Comparison of ENCODE assay signal across 8 mouse cellular contexts in the genomic region with DNA sequence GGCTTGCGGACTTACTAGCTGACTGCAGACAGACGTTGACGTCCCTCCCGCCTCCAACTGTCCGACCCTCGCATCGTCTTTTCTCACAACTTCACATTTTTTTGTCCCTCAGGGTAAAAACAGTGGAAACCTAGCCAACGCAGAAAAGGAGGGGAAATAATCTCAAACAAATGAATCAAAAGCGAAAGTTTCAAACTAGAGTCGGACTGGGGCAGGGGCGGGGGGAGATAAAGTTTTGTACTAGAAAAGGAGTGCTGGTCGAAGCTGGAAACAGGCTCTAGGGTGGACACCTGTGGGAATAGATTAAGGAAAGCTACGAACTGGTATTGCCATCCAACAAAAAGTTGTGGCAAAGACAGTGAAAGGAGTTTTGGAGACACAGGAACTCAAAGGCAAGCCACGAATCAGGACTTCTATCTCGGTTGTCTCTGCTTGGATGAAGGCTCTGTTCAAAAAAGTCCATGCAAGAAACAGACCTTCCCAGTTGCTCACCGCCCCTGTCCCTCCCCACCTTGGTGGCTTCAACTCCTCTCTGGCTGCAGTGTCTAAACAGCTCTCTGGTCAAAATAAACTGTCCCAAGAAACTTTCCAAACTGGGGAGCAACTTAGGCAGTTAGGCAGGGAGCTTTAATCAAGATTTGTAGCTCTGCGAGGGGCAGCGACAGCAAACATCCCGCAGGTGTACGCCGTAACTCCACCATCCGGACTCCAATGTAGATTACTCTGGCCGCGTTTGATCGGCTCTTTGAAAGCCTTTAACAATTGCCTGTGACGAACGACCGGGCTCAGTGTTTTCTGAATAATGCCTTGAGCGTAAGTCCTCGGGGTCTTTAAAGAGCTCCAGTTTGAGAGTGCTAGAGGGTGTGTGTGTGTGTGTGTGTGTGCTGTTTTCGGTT. TPM values are rescaled to one million over a fixed set of nuclear protein-coding genes. Genes with fewer than 3 reads are reported as not detected.
DNase-seq lines count a peak whose midpoint lies in the region; ATAC-seq and TF ChIP-seq lines count a peak whose summit lies in the region.

No protein-coding gene starts in this region.

- no peaks in the 10 kb centered on the region for H3K36me3 ChIP-seq in lung, postnatal 0 days (ENCODE audit: insufficient read depth, low read length)
- H3K36me3 ChIP-seq in forebrain, embryonic 12.5 days (replicated peaks), result no peaks in the 10 kb centered on the region
- H3K36me3 ChIP-seq in limb, embryonic 15.5 days, result no peaks in the 10 kb centered on the region
- H3K36me3 ChIP-seq in stomach, embryonic 16.5 days (ENCODE audit: control insufficient read depth, insufficient read depth, low read length), result no peaks in the 10 kb centered on the region

- H3K4me3 ChIP-seq in lung, postnatal 0 days (ENCODE audit: low read depth, low read length), result peak overlapping the region; percentile 45
- H3K4me3 ChIP-seq in forebrain, embryonic 12.5 days (replicated peaks), result peak overlapping the region; percentile 38
- peak overlapping the region; percentile 34 for H3K4me3 ChIP-seq in limb, embryonic 15.5 days
- H3K4me3 ChIP-seq in stomach, embryonic 16.5 days (replicated peaks; ENCODE audit: low read length), result peak overlapping the region; percentile 46

- 2% methylated on average over 31 of the region's 31 CpGs for WGBS in lung, postnatal 0 days
- under 1% methylated on average over 31 of the region's 31 CpGs for WGBS in forebrain, embryonic 12.5 days
- WGBS in limb, embryonic 15.5 days, result under 1% methylated on average over 31 of the region's 31 CpGs
- 1% methylated on average over 31 of the region's 31 CpGs for WGBS in stomach, embryonic 16.5 days

- H3K27ac ChIP-seq in lung, postnatal 0 days (ENCODE audit: low read length), result no peak overlapping the region
- peak overlapping the region; percentile 96 for H3K27ac ChIP-seq in forebrain, embryonic 12.5 days
- H3K27ac ChIP-seq in limb, embryonic 15.5 days, result no peak overlapping the region
- H3K27ac ChIP-seq in stomach, embryonic 16.5 days (ENCODE audit: low read length), result peak overlapping the region; percentile 85

- no peak for TF ChIP-seq EP300 in lung, postnatal 0 days (IDR thresholded peaks at IDR 0.05)

- H3K27me3 ChIP-seq in lung, postnatal 0 days (replicated peaks; ENCODE audit: insufficient read depth, low read length), result peaks cover 89% of the 10 kb centered on the region
- H3K27me3 ChIP-seq in forebrain, embryonic 12.5 days, result peaks cover 10% of the 10 kb centered on the region
- peaks cover 95% of the 10 kb centered on the region for H3K27me3 ChIP-seq in limb, embryonic 15.5 days
- H3K27me3 ChIP-seq in stomach, embryonic 16.5 days (ENCODE audit: control insufficient read depth, insufficient read depth, low read length), result peaks cover 60% of the 10 kb centered on the region

- no peak for DNase-seq in lung, postnatal 0 days (ENCODE audit: low spot score)
- no peak for DNase-seq in lung, postnatal 4 days
- no peak for DNase-seq in thymus, postnatal 14 days
- no peak for DNase-seq in natural killer cell, adult 2 months (ENCODE audit: low spot score in 2 of 2)
- no peak for DNase-seq in gastrocnemius, adult 18-20 months (ENCODE audit: low spot score)

- no peak overlapping the region for H3K9ac ChIP-seq in lung, postnatal 0 days (replicated peaks; ENCODE audit: low read depth)
- H3K9ac ChIP-seq in forebrain, embryonic 12.5 days, result peak overlapping the region; percentile 77
- H3K9ac ChIP-seq in limb, embryonic 15.5 days, result no peak overlapping the region
- H3K9ac ChIP-seq in stomach, embryonic 16.5 days (ENCODE audit: low read length), result peak overlapping the region; percentile 57

- H3K4me2 ChIP-seq in lung, postnatal 0 days (replicated peaks; ENCODE audit: low read depth, low read length), result peak overlapping the region; percentile 69
- H3K4me2 ChIP-seq in forebrain, embryonic 12.5 days, result peak overlapping the region; percentile 67
- peak overlapping the region; percentile 49 for H3K4me2 ChIP-seq in limb, embryonic 15.5 days
- H3K4me2 ChIP-seq in stomach, embryonic 16.5 days (ENCODE audit: low read depth, low read length), result peak overlapping the region; percentile 56

- TF ChIP-seq CTCF in lung, postnatal 0 days (IDR thresholded peaks at IDR 0.05), result no peak

- peaks cover 6% of the 10 kb centered on the region; the same call in 1 of the 2 replicates for H3K4me1 ChIP-seq in lung, postnatal 0 days (ENCODE audit: insufficient read depth, low read depth, low read length)
- H3K4me1 ChIP-seq in forebrain, embryonic 12.5 days, result peaks cover 93% of the 10 kb centered on the region
- H3K4me1 ChIP-seq in limb, embryonic 15.5 days, result peaks cover 16% of the 10 kb centered on the region
- peaks cover 2% of the 10 kb centered on the region; the same call in 1 of the 2 replicates for H3K4me1 ChIP-seq in stomach, embryonic 16.5 days (ENCODE audit: control insufficient read depth, insufficient read depth, low read length)

- ATAC-seq in lung, postnatal 0 days, result no peak
- no peak for ATAC-seq in forebrain, embryonic 12.5 days (ENCODE audit: low FRiP score)
- ATAC-seq in limb, embryonic 15.5 days (ENCODE audit: insufficient number of reproducible peaks, low FRiP score, low TSS enrichment, low read depth), result no peak
- ATAC-seq in stomach, embryonic 16.5 days (ENCODE audit: insufficient read depth, low FRiP score), result no peak

- no peaks in the 10 kb centered on the region for H3K9me3 ChIP-seq in lung, postnatal 0 days (ENCODE audit: low read length)
- H3K9me3 ChIP-seq in forebrain, embryonic 12.5 days, result no peaks in the 10 kb centered on the region
- H3K9me3 ChIP-seq in limb, embryonic 15.5 days, result no peaks in the 10 kb centered on the region
- no peaks in the 10 kb centered on the region for H3K9me3 ChIP-seq in stomach, embryonic 16.5 days (replicated peaks; ENCODE audit: control insufficient read depth, low read length)

RNA-seq across cellular contexts. Expression of gene Sox2, which starts 14.7 kb away (rescaled TPM):
- 2.8 and 3.2 TPM in 2 replicates for polyA plus RNA-seq in lung, postnatal 0 days (2015; fragmentation: Nextera tagmentation; extraction: Ambion mirVana)
- 75.5 and 77.0 TPM in 2 replicates for polyA plus RNA-seq in forebrain, embryonic 12.5 days (2016; fragmentation: Nextera tagmentation; extraction: Ambion mirVana)
- polyA plus RNA-seq in limb, embryonic 15.5 days (2015; fragmentation: Nextera tagmentation; extraction: Ambion mirVana), result 0.38 TPM in 2 replicates
- 7.7 and 8.6 TPM in 2 replicates for polyA plus RNA-seq in stomach, embryonic 16.5 days (2015; fragmentation: Nextera tagmentation; extraction: Ambion mirVana)
- not detected for total RNA-seq in gastrocnemius, adult 18-20 months (2021)

Comparison
In these comparisons a context has a peak if more than half of its experiments do, and no peak if none do; other contexts are left out.
1. H3K27ac ChIP-seq: peak in forebrain, embryonic 12.5 days (single experiment) and stomach, embryonic 16.5 days (single experiment); none in lung, postnatal 0 days (single experiment) and limb, embryonic 15.5 days (single experiment).
2. H3K9ac ChIP-seq: peak in forebrain, embryonic 12.5 days (single experiment) and stomach, embryonic 16.5 days (single experiment); none in lung, postnatal 0 days (single experiment) and limb, embryonic 15.5 days (single experiment).
3. Peak in every context shown above with its lines, with median percentiles within 50 percentile points of each other: H3K4me2 ChIP-seq and H3K4me3 ChIP-seq.